Mouse (Mus musculus): Measurements from ENCODE around the gene Ddit4. TPM values are rescaled to one million over a fixed set of nuclear protein-coding genes. Genes with fewer than 3 reads are reported as not detected.
A peak's percentile ranks its signal among the peaks of the same experiment; 100 is the strongest.

Gene Ddit4
- polyA plus RNA-seq, 1 experiment = not detected

DNA sequence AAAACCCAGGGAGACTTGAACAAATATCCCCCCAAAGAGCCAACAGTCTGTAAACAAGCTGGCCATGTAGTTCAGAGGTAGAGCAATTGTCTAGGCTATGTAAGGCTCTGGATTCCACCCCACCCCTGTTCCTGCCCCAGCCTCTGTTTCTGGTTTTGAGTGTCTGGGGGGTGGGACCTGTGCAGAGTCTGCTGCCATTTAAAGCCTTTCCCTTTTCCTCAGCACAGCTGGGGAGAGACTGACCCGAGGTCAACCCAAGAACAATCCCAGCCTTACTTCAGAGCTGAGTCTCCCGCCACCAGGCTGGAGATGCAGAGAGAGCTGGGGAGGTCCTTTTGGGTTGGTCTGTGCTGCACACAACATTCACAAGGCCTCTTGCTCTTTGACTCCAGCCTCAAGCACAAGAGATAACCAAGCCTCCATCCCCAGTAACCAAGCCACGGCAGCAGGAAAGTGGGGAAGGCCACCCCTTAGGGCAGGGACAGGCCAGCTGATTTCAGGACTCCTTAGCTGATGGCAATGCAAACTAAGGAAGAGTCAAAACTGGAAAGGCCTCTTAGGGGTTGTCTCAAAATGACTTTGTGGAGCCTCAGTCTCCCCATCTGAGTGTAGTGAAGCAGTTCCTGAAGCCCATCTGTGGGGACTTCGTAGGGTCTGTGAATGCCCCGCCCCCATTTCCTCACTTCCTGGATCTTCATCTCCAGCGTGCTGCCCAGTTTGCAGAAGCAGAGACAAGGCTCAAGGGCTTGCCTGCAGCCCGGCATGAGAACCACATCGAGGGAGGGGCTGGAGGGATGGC lies 15.4 kb downstream of the Ddit4 start:
- 64% methylated on average over 8 of the region's 8 CpGs for WGBS
- TF ChIP-seq CTCF (IDR thresholded peaks at IDR 0.05; ENCODE audit: insufficient read depth, low read depth, low read length) (no peak), POLR2A (IDR thresholded peaks at IDR 0.05; ENCODE audit: insufficient read depth, low read depth, low read length) (no peak)
- Histone ChIP-seq H3K27ac (ENCODE audit: insufficient read depth, low read depth, low read length) (no peak overlapping the region), H3K4me3 (ENCODE audit: insufficient read depth, low read depth, low read length) (no peak overlapping the region), H3K4me1 (ENCODE audit: control insufficient read depth, insufficient read depth, low read length) (peaks cover 8% of the 10 kb centered on the region)

DNA sequence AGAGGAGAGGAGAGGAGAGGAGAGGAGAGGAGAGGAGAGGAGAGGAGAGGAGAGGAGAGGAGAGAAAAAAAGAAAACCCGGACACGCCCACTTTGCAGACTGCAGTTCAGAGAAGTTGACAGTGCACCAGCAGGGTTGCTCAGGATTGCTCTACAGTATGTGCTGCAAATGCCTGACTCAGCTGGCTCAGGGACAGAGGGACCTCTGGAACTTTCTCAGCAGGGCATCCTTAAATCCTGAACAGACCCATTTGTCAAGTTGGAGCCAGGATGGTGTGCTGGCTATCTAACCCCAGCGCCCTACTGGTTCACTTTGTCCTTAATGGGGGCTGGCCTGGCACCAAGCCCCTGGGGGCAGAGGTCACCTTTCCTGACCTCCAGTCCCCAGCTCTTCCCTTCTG lies 17.6 kb downstream of the Ddit4 start:
- WGBS = 57% methylated on average over 3 of the region's 3 CpGs
- Histone ChIP-seq H3K27ac (ENCODE audit: insufficient read depth, low read depth, low read length) (no peak overlapping the region), H3K4me3 (ENCODE audit: insufficient read depth, low read depth, low read length) (no peak overlapping the region), H3K4me1 (ENCODE audit: control insufficient read depth, insufficient read depth, low read length) (peaks cover 14% of the 10 kb centered on the region)
- TF ChIP-seq CTCF (IDR thresholded peaks at IDR 0.05; ENCODE audit: insufficient read depth, low read depth, low read length) = no peak
- no peak for TF ChIP-seq POLR2A (IDR thresholded peaks at IDR 0.05; ENCODE audit: insufficient read depth, low read depth, low read length)

DNA sequence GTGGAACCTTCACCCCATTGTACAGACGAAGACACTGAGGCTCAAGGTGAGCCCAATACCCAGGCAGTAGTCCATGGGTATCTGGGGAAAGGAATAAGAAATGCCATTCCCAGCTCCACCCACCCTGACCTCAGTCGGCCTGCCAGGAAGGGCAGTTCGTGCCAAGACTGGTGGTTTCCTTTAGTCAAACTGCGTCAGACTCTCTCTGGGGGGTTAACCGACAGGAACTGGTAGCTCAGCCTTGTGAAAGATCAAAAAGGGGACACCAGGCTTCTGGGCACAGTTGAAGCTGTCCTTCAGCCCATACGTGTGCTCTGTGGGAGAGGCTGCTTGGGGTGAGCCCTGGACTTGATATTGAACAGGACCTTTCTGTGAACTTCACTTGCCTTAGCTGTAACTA lies 19.1 kb downstream of the Ddit4 start:
- 69% methylated on average over 6 of the region's 6 CpGs for WGBS
- Histone ChIP-seq H3K27ac (ENCODE audit: insufficient read depth, low read depth, low read length) (no peak overlapping the region), H3K4me3 (ENCODE audit: insufficient read depth, low read depth, low read length) (no peak overlapping the region), H3K4me1 (ENCODE audit: control insufficient read depth, insufficient read depth, low read length) (peaks cover 14% of the 10 kb centered on the region)
- TF ChIP-seq CTCF (IDR thresholded peaks at IDR 0.05; ENCODE audit: insufficient read depth, low read depth, low read length) = no peak
- TF ChIP-seq POLR2A (IDR thresholded peaks at IDR 0.05; ENCODE audit: insufficient read depth, low read depth, low read length) = no peak

DNA sequence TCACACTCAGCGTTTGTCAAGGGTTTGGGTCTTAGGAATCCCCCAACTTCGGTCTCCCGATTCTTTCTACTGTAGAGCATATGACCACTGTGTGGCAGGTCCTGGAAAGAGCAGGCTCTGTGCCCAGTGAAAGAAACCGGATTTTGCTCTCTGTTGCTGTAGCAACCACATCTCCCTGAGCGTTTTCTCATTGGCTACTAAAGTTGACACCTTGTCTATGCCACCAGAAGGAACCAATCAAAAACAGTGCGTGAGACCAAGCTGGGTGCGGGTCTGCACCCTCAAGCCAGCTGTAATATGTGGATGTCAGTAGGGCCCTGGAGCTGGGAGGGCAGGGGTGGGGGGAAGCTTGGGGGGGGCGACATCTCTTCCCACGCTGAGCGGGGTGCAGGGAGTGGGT lies 20.6 kb downstream of the Ddit4 start:
- WGBS = 16% methylated on average over 10 of the region's 10 CpGs
- TF ChIP-seq CTCF (IDR thresholded peaks at IDR 0.05; ENCODE audit: insufficient read depth, low read depth, low read length) = no peak
- TF ChIP-seq POLR2A (IDR thresholded peaks at IDR 0.05; ENCODE audit: insufficient read depth, low read depth, low read length) = no peak
- Histone ChIP-seq H3K27ac (ENCODE audit: insufficient read depth, low read depth, low read length) (peak overlapping the region; percentile 37; the same call in 1 of the 2 replicates), H3K4me1 (ENCODE audit: control insufficient read depth, insufficient read depth, low read length) (peaks cover 14% of the 10 kb centered on the region), H3K4me3 (ENCODE audit: insufficient read depth, low read depth, low read length) (peak overlapping the region; percentile 28)

DNA sequence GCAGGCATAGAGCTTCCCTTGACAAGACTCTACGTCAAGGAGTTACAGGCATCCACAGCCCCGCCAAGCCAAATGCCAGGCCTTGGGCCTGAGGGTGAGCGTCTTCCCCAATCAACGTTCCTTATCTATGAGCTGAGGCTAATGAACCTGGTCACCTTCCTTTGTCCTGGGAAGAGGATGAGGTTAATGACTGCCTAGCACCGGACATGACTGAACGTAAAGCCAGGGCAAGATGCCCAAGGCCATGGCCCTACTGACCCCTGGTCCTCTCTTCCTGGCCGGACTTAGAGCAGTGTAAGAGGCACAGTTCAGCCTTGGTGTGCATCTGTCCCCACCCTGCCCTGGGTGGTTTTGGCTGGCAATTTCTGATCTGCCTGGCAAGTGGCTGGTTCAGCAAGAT lies 22.4 kb downstream of the Ddit4 start:
- WGBS = 95% methylated on average over 7 of the region's 7 CpGs
- Histone ChIP-seq H3K4me1 (ENCODE audit: control insufficient read depth, insufficient read depth, low read length) (peaks cover 12% of the 10 kb centered on the region), H3K27ac (ENCODE audit: insufficient read depth, low read depth, low read length) (no peak overlapping the region), H3K4me3 (ENCODE audit: insufficient read depth, low read depth, low read length) (no peak overlapping the region)
- TF ChIP-seq CTCF (IDR thresholded peaks at IDR 0.05; ENCODE audit: insufficient read depth, low read depth, low read length) = no peak
- TF ChIP-seq POLR2A (IDR thresholded peaks at IDR 0.05; ENCODE audit: insufficient read depth, low read depth, low read length) = no peak

DNA sequence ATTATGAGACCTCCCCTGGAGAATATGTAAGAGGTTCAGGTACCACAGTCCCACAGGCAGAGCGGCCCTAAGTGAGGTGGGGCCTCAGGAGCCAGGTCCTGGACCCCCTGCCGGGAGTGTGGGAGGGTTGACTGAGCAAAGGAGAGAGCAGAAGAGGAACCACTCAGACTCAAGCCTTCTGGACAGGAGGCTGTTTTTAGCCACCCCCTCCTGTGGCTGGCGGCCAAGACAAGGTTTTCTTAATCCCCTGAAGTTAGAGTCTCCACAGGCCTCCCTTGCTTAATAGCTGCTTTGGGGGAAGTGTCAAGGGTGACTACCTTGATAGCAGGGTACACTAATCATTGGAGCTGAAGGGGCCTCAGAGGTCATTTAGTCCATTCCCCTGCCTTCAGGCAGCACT lies 27.3 kb downstream of the Ddit4 start:
- Histone ChIP-seq H3K4me3 (ENCODE audit: insufficient read depth, low read depth, low read length) (no peak overlapping the region), H3K4me1 (ENCODE audit: control insufficient read depth, insufficient read depth, low read length) (peaks cover 20% of the 10 kb centered on the region), H3K27ac (ENCODE audit: insufficient read depth, low read depth, low read length) (no peak overlapping the region)
- no peak for TF ChIP-seq CTCF (IDR thresholded peaks at IDR 0.05; ENCODE audit: insufficient read depth, low read depth, low read length)
- TF ChIP-seq POLR2A (IDR thresholded peaks at IDR 0.05; ENCODE audit: insufficient read depth, low read depth, low read length) = no peak
- 62% methylated on average over 3 of the region's 3 CpGs for WGBS

DNA sequence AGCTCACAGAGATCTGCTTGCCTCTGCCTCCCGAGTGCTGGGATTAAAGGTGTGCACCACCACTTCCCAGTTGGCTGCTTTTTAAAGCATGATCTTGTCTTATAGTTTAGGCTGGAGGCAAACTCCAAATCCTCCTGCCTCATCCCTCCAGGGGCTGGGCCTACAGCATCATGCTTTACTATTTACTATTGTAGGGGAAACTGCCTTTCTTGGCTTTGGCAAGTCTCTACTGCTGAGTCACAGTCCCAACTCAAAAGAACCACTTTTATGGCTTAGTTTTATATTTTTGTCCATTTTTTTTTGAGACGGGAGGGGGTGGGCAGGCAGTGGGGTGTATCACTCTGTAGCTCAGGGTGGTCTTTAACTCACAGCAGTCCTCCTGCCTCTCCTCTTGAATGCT lies 28.1 kb downstream of the Ddit4 start:
- Histone ChIP-seq H3K27ac (ENCODE audit: insufficient read depth, low read depth, low read length) (no peak overlapping the region), H3K4me1 (ENCODE audit: control insufficient read depth, insufficient read depth, low read length) (peaks cover 20% of the 10 kb centered on the region), H3K4me3 (ENCODE audit: insufficient read depth, low read depth, low read length) (no peak overlapping the region)
- TF ChIP-seq POLR2A (IDR thresholded peaks at IDR 0.05; ENCODE audit: insufficient read depth, low read depth, low read length) (no peak), CTCF (IDR thresholded peaks at IDR 0.05; ENCODE audit: insufficient read depth, low read depth, low read length) (no peak)
- WGBS = 92% methylated on average over 2 of the region's 2 CpGs

DNA sequence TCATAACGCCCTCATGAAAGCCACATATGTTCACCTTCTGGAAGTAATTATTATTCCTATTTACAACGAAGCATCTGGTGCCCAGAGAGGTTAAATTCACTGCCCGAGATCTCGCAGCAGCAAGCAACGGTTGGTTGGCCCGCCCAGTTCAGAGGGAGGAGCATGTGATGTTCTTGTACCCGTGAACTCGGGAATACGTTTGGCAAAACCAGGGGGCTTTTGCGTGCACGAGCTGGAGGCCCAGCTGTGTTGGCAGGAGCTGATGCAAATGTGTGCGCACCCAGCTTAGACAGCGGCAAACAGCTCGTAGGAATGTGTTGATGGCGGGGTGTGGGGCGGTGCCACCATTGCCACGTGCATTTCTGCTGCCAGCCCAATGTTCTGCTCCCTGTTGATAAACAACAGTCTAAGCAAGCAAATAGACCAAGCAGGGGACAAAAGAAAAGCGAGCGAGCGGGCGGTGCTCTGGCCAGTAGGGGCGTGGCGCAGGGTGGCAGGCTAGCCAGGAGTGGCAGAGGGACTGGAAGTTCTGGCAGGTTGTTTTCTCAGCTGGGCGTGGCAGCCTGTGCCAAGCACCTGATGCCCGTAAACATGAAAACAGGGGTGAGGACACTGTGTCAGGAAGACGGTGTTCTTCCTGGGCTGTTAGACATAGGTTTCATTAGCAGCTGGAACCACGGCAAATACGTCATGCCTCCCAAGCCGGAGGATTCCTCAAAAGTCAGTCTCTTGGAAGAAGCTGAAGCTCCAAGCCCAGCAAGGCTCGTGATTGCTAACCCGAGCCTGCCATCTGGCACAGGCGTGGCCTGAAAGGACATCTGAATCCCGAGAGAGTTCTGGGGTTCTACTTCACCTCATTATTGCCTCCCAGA lies 30.6 kb downstream of the Ddit4 start:
- peaks cover 29% of the 10 kb centered on the region for H3K4me1 ChIP-seq (ENCODE audit: control insufficient read depth, insufficient read depth, low read length)
- peak overlapping the region; percentile 76 for H3K27ac ChIP-seq (ENCODE audit: insufficient read depth, low read depth, low read length)
- peak overlapping the region; percentile 55 for H3K4me3 ChIP-seq (ENCODE audit: insufficient read depth, low read depth, low read length)
- TF ChIP-seq POLR2A (IDR thresholded peaks at IDR 0.05; ENCODE audit: insufficient read depth, low read depth, low read length) (0 out of 2 replicates have a peak, but pooled peaks have one; percentile 29), CTCF (IDR thresholded peaks at IDR 0.05; ENCODE audit: insufficient read depth, low read depth, low read length) (peak; percentile 27; the same call in 1 of the 2 replicates)
- 2% methylated on average over 33 of the region's 33 CpGs for WGBS

DNA sequence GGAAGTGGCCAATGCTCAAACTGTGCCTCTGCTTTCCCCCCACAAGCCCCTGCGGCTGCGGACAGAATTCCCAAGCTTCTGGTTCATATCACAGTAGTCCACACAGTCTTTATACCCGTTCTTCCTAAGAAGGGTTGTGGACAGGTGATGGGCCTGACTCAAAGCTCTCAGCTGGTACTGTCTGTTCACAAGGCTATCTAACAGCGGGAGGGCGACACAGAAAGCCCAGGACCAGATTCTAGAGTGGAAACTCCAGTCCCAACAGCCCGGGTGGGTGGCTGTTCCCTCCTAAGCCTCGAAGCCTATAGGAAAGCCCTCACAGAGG lies 31.2 kb downstream of the Ddit4 start:
- Histone ChIP-seq H3K4me3 (ENCODE audit: insufficient read depth, low read depth, low read length) (peak overlapping the region; percentile 55), H3K27ac (ENCODE audit: insufficient read depth, low read depth, low read length) (peak overlapping the region; percentile 76), H3K4me1 (ENCODE audit: control insufficient read depth, insufficient read depth, low read length) (peaks cover 29% of the 10 kb centered on the region)
- TF ChIP-seq CTCF (IDR thresholded peaks at IDR 0.05; ENCODE audit: insufficient read depth, low read depth, low read length) (no peak), POLR2A (IDR thresholded peaks at IDR 0.05; ENCODE audit: insufficient read depth, low read depth, low read length) (no peak)
- WGBS = 40% methylated on average over 7 of the region's 7 CpGs

Measured in olfactory bulb, adult 2 months (tissue).